Mouse (Mus musculus): Measurements from ENCODE around the gene Rapgef1. TPM values are rescaled to one million over a fixed set of nuclear protein-coding genes. Genes with fewer than 3 reads are reported as not detected.
"Not testable (repeated sequence)": the region's sequence is repeated elsewhere in the genome, so short reads cannot be mapped to it uniquely, and the experiment has no call there.

Rapgef1 gene
- polyA plus RNA-seq, 1 experiment from 2014 or later = 22.4 TPM

DNA sequence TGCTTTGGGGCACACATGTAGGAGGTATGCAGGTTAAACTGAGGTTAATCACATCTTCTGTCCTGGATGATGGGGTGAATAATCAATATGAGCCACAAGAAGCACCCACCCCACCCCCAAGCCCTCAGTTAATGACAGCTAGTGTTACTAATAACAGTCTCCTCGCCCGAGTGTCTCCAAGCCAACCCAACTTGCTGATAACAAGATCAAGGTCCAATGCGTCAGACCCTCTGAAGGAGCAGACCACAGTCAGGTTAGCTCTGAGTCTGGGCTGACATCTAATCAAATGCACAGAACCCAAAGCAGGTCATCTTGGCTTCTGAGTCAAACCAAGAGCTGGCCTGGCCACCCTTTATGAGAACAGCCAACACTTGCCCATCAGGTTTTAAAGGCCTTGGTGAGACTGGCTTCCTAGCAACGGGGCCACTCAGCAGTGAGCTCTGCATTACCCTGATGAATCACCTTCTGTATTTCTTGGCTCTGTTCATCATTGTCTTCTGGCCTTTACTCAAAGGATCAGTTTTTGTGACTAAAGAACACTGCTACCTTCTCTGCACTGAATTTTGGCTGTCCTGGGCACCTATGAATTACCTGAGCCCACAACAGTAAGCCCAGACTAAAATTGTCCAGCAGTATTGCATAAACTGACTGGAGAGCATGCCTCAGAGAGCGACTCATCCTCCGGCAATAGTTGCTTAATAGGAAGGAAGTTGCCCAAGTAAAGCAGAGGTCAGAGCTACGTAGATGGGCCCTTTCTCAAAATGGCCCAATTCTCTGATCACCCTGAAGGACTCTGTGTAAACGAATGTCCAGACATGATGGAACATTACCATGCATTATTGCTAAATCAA lies 152.3 kb downstream of the Rapgef1 start:
- H3K4me2 ChIP-seq (ENCODE audit: low read depth, low read length) = no peak overlapping the region
- peaks cover 25% of the 10 kb centered on the region for H3K36me3 ChIP-seq (ENCODE audit: control insufficient read depth, insufficient read depth, low read length)
- no peak for DNase-seq (ENCODE audit: low spot score)
- no peak overlapping the region for H3K27ac ChIP-seq (replicated peaks; ENCODE audit: low read depth, low read length)
- no peaks in the 10 kb centered on the region for H3K9me3 ChIP-seq (ENCODE audit: control insufficient read depth, low read length)
- H3K9ac ChIP-seq (ENCODE audit: low read depth, low read length) = no peak overlapping the region
- ATAC-seq (ENCODE audit: low read depth) = no peak
- 84% methylated on average over 8 of the region's 8 CpGs for WGBS
- no peaks in the 10 kb centered on the region for H3K27me3 ChIP-seq (replicated peaks; ENCODE audit: control insufficient read depth, insufficient read depth, low read length)
- H3K4me1 ChIP-seq (ENCODE audit: control insufficient read depth, insufficient read depth, low read length) = no peaks in the 10 kb centered on the region
- H3K4me3 ChIP-seq (ENCODE audit: low read depth, low read length) = no peak overlapping the region

- no peaks in the 10 kb centered on the region for H3K27me3 ChIP-seq (replicated peaks; ENCODE audit: control insufficient read depth, insufficient read depth, low read length)
- H3K9ac ChIP-seq (ENCODE audit: low read depth, low read length) = no peak overlapping the region
- no peaks in the 10 kb centered on the region for H3K4me1 ChIP-seq (ENCODE audit: control insufficient read depth, insufficient read depth, low read length)
- H3K9me3 ChIP-seq (ENCODE audit: control insufficient read depth, low read length) = no peaks in the 10 kb centered on the region
- DNase-seq (ENCODE audit: low spot score) (no peak), ATAC-seq (ENCODE audit: low read depth) (no peak)
- 96% methylated on average over 4 of the region's 4 CpGs for WGBS
- no peak overlapping the region for H3K4me2 ChIP-seq (ENCODE audit: low read depth, low read length)
- no peak overlapping the region for H3K4me3 ChIP-seq (ENCODE audit: low read depth, low read length)
- H3K27ac ChIP-seq (replicated peaks; ENCODE audit: low read depth, low read length) = no peak overlapping the region
- H3K36me3 ChIP-seq (ENCODE audit: control insufficient read depth, insufficient read depth, low read length) = peaks cover 40% of the 10 kb centered on the region
These were observed 153.8 kb downstream of the Rapgef1 start for GRCm38 (mm10) chr2:29773323-29773722.

DNA sequence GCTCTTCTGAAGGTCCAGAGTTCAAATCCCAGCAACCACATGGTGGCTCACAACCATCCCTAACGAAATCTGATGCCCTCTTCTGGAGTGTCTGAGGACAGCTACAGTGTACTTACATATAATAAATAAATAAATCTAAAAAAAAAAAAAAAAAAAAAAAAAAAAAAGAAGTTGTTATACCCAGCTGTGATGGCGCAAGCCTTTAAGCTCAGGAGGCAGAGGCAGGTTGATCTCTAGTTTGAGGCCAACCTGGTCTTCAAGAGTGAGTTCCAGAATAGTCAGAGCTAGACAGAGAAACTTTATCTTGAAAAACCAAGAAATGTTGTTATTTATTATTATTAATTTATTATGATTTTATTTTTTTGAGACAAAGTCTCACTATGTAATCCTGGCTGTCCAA lies 161.7 kb downstream of the Rapgef1 start:
- not testable (repeated sequence) for ATAC-seq (ENCODE audit: low read depth); H3K4me3 ChIP-seq (ENCODE audit: low read depth, low read length); H3K9me3 ChIP-seq (ENCODE audit: control insufficient read depth, low read length); H3K4me2 ChIP-seq (ENCODE audit: low read depth, low read length); H3K27me3 ChIP-seq (replicated peaks; ENCODE audit: control insufficient read depth, insufficient read depth, low read length); H3K4me1 ChIP-seq (ENCODE audit: control insufficient read depth, insufficient read depth, low read length); H3K27ac ChIP-seq (replicated peaks; ENCODE audit: low read depth, low read length); H3K9ac ChIP-seq (ENCODE audit: low read depth, low read length); DNase-seq (ENCODE audit: low spot score)
- H3K36me3 ChIP-seq (ENCODE audit: control insufficient read depth, insufficient read depth, low read length) = peaks cover 96% of the 10 kb centered on the region
- WGBS = 89% methylated on average over 2 of the region's 2 CpGs

GRCm38 (mm10) chr2:29784290-29784689 lies 164.8 kb downstream of the Rapgef1 start:
- H3K27ac ChIP-seq (replicated peaks; ENCODE audit: low read depth, low read length) = no peak overlapping the region
- H3K4me1 ChIP-seq (ENCODE audit: control insufficient read depth, insufficient read depth, low read length) = peaks cover 7% of the 10 kb centered on the region
- peaks cover 9% of the 10 kb centered on the region; the same call in 1 of the 2 replicates for H3K9me3 ChIP-seq (ENCODE audit: control insufficient read depth, low read length)
- peaks cover 71% of the 10 kb centered on the region for H3K36me3 ChIP-seq (ENCODE audit: control insufficient read depth, insufficient read depth, low read length)
- no peak overlapping the region for H3K4me2 ChIP-seq (ENCODE audit: low read depth, low read length)
- WGBS = 66% methylated on average over 4 of the region's 4 CpGs
- ATAC-seq (ENCODE audit: low read depth) (no peak), DNase-seq (ENCODE audit: low spot score) (no peak)
- no peak overlapping the region for H3K9ac ChIP-seq (ENCODE audit: low read depth, low read length)
- H3K27me3 ChIP-seq (replicated peaks; ENCODE audit: control insufficient read depth, insufficient read depth, low read length) = no peaks in the 10 kb centered on the region
- no peak overlapping the region for H3K4me3 ChIP-seq (ENCODE audit: low read depth, low read length)

DNA sequence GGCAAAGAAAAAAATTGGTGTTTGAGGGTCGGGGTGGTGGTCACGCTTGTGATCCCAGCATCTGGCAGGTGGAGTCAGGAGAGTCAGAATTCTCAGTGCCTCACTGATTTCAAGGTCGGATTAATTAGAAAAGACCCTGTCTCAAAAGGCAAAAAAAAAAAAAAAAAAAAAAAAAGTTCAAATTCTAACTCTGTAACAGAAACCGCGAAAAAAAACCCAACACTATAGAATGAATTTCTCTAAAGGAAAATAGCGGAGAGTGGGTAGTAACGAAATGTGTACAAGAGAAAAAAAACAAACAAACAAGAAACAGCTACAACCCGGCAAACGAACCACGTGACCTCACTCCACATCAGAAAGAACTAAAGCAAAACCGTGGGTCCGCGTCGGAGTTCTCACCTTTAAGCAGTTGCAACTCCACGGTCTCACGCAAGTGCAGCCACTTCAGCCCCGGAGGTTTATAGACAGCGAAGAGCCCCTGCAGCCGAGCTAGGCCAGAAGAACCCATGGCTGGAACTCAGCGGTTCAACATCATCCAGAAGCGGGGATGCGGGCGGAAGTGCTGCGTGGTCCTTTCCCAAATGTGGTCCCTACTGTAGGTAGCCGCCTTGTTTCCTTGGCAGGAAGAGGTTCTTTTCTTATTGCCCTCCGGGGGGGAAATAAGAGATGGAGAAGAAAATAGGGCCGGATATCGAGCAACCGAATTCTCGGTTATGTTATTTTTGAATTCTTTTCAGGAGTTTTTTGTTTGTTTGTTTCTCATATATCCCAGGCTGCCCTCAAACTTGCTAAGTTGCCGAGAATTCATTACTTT lies 167.8 kb downstream of the Rapgef1 start, which contains the start of gene Coq4:
Gene Coq4, plus strand, starts transcription at position 390 of the 814 bp plus-strand sequence.
- Histone ChIP-seq H3K4me1 (ENCODE audit: control insufficient read depth, insufficient read depth, low read length) (peaks cover 7% of the 10 kb centered on the region), H3K36me3 (ENCODE audit: control insufficient read depth, insufficient read depth, low read length) (peaks cover 60% of the 10 kb centered on the region), H3K27ac (replicated peaks; ENCODE audit: low read depth, low read length) (peak within 1 kb of the TSS; percentile 66), H3K4me3 (ENCODE audit: low read depth, low read length) (peak within 1 kb of the TSS; percentile 78), H3K27me3 (replicated peaks; ENCODE audit: control insufficient read depth, insufficient read depth, low read length) (no peaks in the 10 kb centered on the region), H3K4me2 (ENCODE audit: low read depth, low read length) (peak within 1 kb of the TSS; percentile 79), H3K9ac (ENCODE audit: low read depth, low read length) (peak within 1 kb of the TSS; percentile 78), H3K9me3 (ENCODE audit: control insufficient read depth, low read length) (no peaks in the 10 kb centered on the region)
- WGBS = 1% methylated on average over 31 of the region's 31 CpGs
- ATAC-seq (ENCODE audit: low read depth) = peak; percentile 91
- DNase-seq (ENCODE audit: low spot score) = peak; percentile 96

DNA sequence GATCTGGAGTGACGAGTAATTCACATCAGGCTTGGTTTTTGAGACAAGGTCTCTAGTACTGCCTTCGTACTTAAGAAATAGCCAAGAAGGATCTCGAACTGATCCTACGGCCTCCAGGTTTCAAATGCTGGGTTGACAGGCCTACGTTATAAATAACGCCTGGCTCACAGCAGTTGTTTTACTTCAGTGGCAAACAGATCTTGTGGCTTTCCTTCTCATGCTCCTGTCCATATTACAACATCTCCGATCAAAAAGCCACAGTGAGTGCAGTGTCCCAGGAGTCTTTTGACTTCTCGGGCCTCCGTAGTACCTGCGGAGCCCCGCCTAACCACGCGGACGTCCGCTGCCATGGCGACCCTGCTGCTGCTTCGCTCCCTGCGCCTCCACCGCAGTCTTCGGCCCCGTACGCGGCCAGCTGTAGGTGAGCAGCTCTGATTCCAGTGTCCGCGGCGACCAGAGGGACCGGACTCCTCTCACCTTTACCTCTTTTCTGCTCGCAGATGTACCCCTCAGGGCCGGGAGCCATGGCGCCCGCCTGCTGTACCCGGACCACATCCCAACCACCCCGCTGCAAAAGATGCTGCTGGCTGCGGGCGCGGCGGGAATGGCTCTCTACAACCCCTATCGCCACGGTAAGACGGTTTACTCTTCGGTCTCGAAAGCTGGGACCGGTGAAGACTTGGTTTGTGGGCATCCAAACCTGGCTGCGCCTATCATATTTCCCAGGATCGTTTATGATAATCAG lies 168.6 kb downstream of the Rapgef1 start, which contains the start of gene Trub2:
Gene Trub2, minus strand, starts transcription at position 566 of the 745 bp plus-strand sequence.
- Histone ChIP-seq H3K9ac (ENCODE audit: low read depth, low read length) (peak within 1 kb of the TSS; percentile 78), H3K27me3 (replicated peaks; ENCODE audit: control insufficient read depth, insufficient read depth, low read length) (no peaks in the 10 kb centered on the region), H3K4me2 (ENCODE audit: low read depth, low read length) (peak within 1 kb of the TSS; percentile 79), H3K36me3 (ENCODE audit: control insufficient read depth, insufficient read depth, low read length) (peaks cover 53% of the 10 kb centered on the region), H3K4me3 (ENCODE audit: low read depth, low read length) (peak within 1 kb of the TSS; percentile 78), H3K9me3 (ENCODE audit: control insufficient read depth, low read length) (no peaks in the 10 kb centered on the region), H3K4me1 (ENCODE audit: control insufficient read depth, insufficient read depth, low read length) (peaks cover 7% of the 10 kb centered on the region), H3K27ac (replicated peaks; ENCODE audit: low read depth, low read length) (peak within 1 kb of the TSS; percentile 66)
- DNase-seq (ENCODE audit: low spot score) = peak; percentile 92
- peak; percentile 94 for ATAC-seq (ENCODE audit: low read depth)
- under 1% methylated on average over 45 of the region's 45 CpGs for WGBS

Other genes with a start within 250 kb of the Rapgef1 start
- gene Gm13420, start 132.0 kb downstream of the Rapgef1 start, polyA plus RNA-seq (2014; fragmentation: Nextera tagmentation; extraction: Ambion mirVana) = not detected in 2 replicates
- 1.0 TPM in 1 of 2 replicates, not detected in the other for gene Gm13547, start 139.6 kb downstream of the Rapgef1 start, polyA plus RNA-seq (2014; fragmentation: Nextera tagmentation; extraction: Ambion mirVana)
- gene Coq4, start 167.8 kb downstream of the Rapgef1 start, polyA plus RNA-seq (2014; fragmentation: Nextera tagmentation; extraction: Ambion mirVana) = 26.3 and 29.4 TPM in 2 replicates
- gene Trub2, start 168.8 kb downstream of the Rapgef1 start, polyA plus RNA-seq (2014; fragmentation: Nextera tagmentation; extraction: Ambion mirVana) = 20.4 and 24.4 TPM in 2 replicates
- gene Slc27a4, start 182.9 kb downstream of the Rapgef1 start, polyA plus RNA-seq (2014; fragmentation: Nextera tagmentation; extraction: Ambion mirVana) = 15.0 and 15.7 TPM in 2 replicates
- gene Urm1, start 200.4 kb downstream of the Rapgef1 start, polyA plus RNA-seq (2014; fragmentation: Nextera tagmentation; extraction: Ambion mirVana) = 20.3 and 21.6 TPM in 2 replicates
- 29.2 and 32.8 TPM in 2 replicates for gene Cercam, start 249.4 kb downstream of the Rapgef1 start, polyA plus RNA-seq (2014; fragmentation: Nextera tagmentation; extraction: Ambion mirVana)